Mouse (Mus musculus) stomach, embryonic 16.5 days (tissue): ENCODE results near the gene AY761184. TPM values are rescaled to one million over a fixed set of nuclear protein-coding genes. Genes with fewer than 3 reads are reported as not detected.
"Not testable (repeated sequence)": the region's sequence is repeated elsewhere in the genome, so short reads cannot be mapped to it uniquely, and the experiment has no call there.

ENCODE experiments used
- ATAC-seq: fragments of 200-750 bp; cut with Nextera tagmentation; 2 replicates; pipeline ENCODE4 v1.8.0; 2017; ENCODE audit warnings: moderate number of reproducible peaks, moderate TSS enrichment; ENCODE audit not compliant: insufficient read depth, low FRiP score
- H3K27ac ChIP-seq: fragments of 300-500 bp; sonication (generic); 2 replicates; pipeline ENCODE4 v1.5.1; 2014; ENCODE audit warnings: low read length
- H3K27me3 ChIP-seq: fragments of 300-500 bp; sonication (generic); 2 replicates; pipeline ENCODE4 v1.6.1; 2014; ENCODE audit warnings: low read length, control low read depth, mixed read lengths; ENCODE audit not compliant: control insufficient read depth, insufficient read depth
- H3K36me3 ChIP-seq: fragments of 300-500 bp; sonication (generic); 2 replicates; pipeline ENCODE4 v1.6.1; 2014; ENCODE audit warnings: low read length; ENCODE audit not compliant: control insufficient read depth, insufficient read depth
- H3K4me1 ChIP-seq: fragments of 300-500 bp; sonication (generic); 2 replicates; pipeline ENCODE4 v1.6.1; 2014; ENCODE audit warnings: low read length, control low read depth, mixed read lengths; ENCODE audit not compliant: control insufficient read depth, insufficient read depth
- H3K4me2 ChIP-seq: fragments of 300-500 bp; sonication (generic); 2 replicates; pipeline ENCODE4 v1.6.1; 2014; ENCODE audit warnings: low read depth, low read length, mixed read lengths
- H3K4me3 ChIP-seq: fragments of 300-500 bp; sonication (generic); replicated peaks from 2 replicates; pipeline ENCODE4 v1.5.1; 2014; ENCODE audit warnings: mild to moderate bottlenecking, low read length
- H3K9ac ChIP-seq: fragments of 300-500 bp; sonication (generic); 2 replicates; pipeline ENCODE4 v1.6.1; 2014; ENCODE audit warnings: low read length
- H3K9me3 ChIP-seq: fragments of 300-500 bp; sonication (generic); replicated peaks from 2 replicates; pipeline ENCODE4 v1.6.1; 2016; ENCODE audit warnings: low read length, control low read depth; ENCODE audit not compliant: control insufficient read depth
- WGBS: fragments of 180-500 bp; shearing (Covaris S2); extraction: QIAGEN DNeasy Blood & Tissue Kit; methylation state at CpG from one replicate; pipeline ENCODE4 v1.1.7; 2014; 5-methylcytosine and 5-hydroxymethylcytosine counted together
- polyA plus RNA-seq: library from polyadenylated mRNA; unstranded; fragments of >200 nt; fragmentation: Nextera tagmentation; extraction: Ambion mirVana; gene quantifications from 2 replicates; pipeline ENCODE4 v1.2.1, GENCODE M21; 2015

Gene AY761184
- polyA plus RNA-seq: not detected in 2 replicates

- not testable (repeated sequence) for ATAC-seq, H3K4me3 ChIP-seq, H3K4me2 ChIP-seq, H3K36me3 ChIP-seq, H3K9me3 ChIP-seq, H3K4me1 ChIP-seq, H3K9ac ChIP-seq, H3K27ac ChIP-seq, H3K27me3 ChIP-seq
- WGBS: 73% methylated on average over 2 of the region's 2 CpGs
These were observed at the start of gene AY761184 for GRCm38 (mm10) chr8:21703545-21703944. TSS of gene AY761184 (minus strand) at chr8:21703645.

GRCm38 (mm10) chr8:21665497-21665896, 37.9 kb downstream of the AY761184 start, which contains the start of gene Defa34:
TSS of gene Defa34 (plus strand) at chr8:21665797.
- H3K27me3 ChIP-seq: not testable (repeated sequence)
- 67% methylated on average over 1 of the region's 1 CpGs for WGBS

GRCm38 (mm10) chr8:21655480-21655879, 48.0 kb downstream of the AY761184 start, which contains the start of gene Defa17:
TSS of gene Defa17 (plus strand) at chr8:21655780.
- H3K27me3 ChIP-seq, H3K4me1 ChIP-seq, H3K4me2 ChIP-seq, H3K27ac ChIP-seq, ATAC-seq, H3K9me3 ChIP-seq, H3K36me3 ChIP-seq, H3K4me3 ChIP-seq, H3K9ac ChIP-seq: not testable (repeated sequence)
- no CpG with 5 or more reads among the region's 2 CpGs for WGBS

More at GRCm38 (mm10) chr8:21665497-21665896, 37.9 kb downstream of the AY761184 start, which contains the start of gene Defa34:
- not testable (repeated sequence) for H3K27ac ChIP-seq, H3K9ac ChIP-seq, H3K4me1 ChIP-seq, H3K36me3 ChIP-seq, H3K4me2 ChIP-seq, H3K9me3 ChIP-seq, H3K4me3 ChIP-seq, ATAC-seq

Other genes starting within 250 kb of the AY761184 start
- not detected in 2 replicates for gene Gm7849, start 247.1 kb downstream of the AY761184 start, polyA plus RNA-seq
- gene Defa20, start 194.4 kb downstream of the AY761184 start, polyA plus RNA-seq: not detected in 2 replicates
- not detected in 2 replicates for gene Defa32, start 174.6 kb downstream of the AY761184 start, polyA plus RNA-seq
- gene Defa37, start 138.3 kb downstream of the AY761184 start, polyA plus RNA-seq: not detected in 2 replicates
- not detected in 2 replicates for gene Defa28, start 120.6 kb downstream of the AY761184 start, polyA plus RNA-seq
- gene Gm7861, start 109.1 kb downstream of the AY761184 start, polyA plus RNA-seq: not detected in 2 replicates
- gene Defa26, start 85.5 kb downstream of the AY761184 start, polyA plus RNA-seq: not detected in 2 replicates
- 1.7 and 8.6 TPM in 2 replicates for gene Defa17, start 47.9 kb downstream of the AY761184 start, polyA plus RNA-seq
- gene Defa34, start 37.8 kb downstream of the AY761184 start, polyA plus RNA-seq: not detected in 2 replicates
- gene Defa24, start 30.8 kb upstream of the AY761184 start, polyA plus RNA-seq: 5.6 and 10.2 TPM in 2 replicates
- not detected in 2 replicates for gene Defb50, start 119.9 kb upstream of the AY761184 start, polyA plus RNA-seq
- gene Defb2, start 136.3 kb upstream of the AY761184 start, polyA plus RNA-seq: not detected in 2 replicates
- not detected in 2 replicates for gene Defb10, start 155.3 kb upstream of the AY761184 start, polyA plus RNA-seq
- not detected in 2 replicates for gene Defb9, start 181.8 kb upstream of the AY761184 start, polyA plus RNA-seq
- not detected in 2 replicates for gene Defb11, start 202.8 kb upstream of the AY761184 start, polyA plus RNA-seq
- not detected in 2 replicates for gene Defb15, start 229.1 kb upstream of the AY761184 start, polyA plus RNA-seq
- not detected in 2 replicates for gene Defb35, start 234.7 kb upstream of the AY761184 start, polyA plus RNA-seq
- not detected in 2 replicates for gene Defb13, start 243.1 kb upstream of the AY761184 start, polyA plus RNA-seq